Mouse (Mus musculus) liver, embryonic 11.5 days (tissue): ENCODE data around the gene Clspn. TPM values are rescaled to one million over a fixed set of nuclear protein-coding genes. Genes with fewer than 3 reads are reported as not detected.

ENCODE experiments used
- ATAC-seq: fragments of 200-750 bp; cut with Nextera tagmentation; replicated peaks from 2 replicates; pipeline ENCODE4 v1.8.0; 2017; ENCODE audit warnings: moderate number of reproducible peaks, mild to moderate bottlenecking, moderate TSS enrichment, moderate library complexity; ENCODE audit not compliant: low FRiP score
- DNase-seq: peaks from one replicate; pipeline ENCODE4 v3.0.0-alpha.2; 2017; ENCODE audit warnings: low spot score
- H3K27ac ChIP-seq: fragments of 300-500 bp; sonication (generic); 2 replicates; pipeline ENCODE4 v1.5.1; 2014; ENCODE audit warnings: mild to moderate bottlenecking, low read depth, low read length, control low read depth
- H3K27me3 ChIP-seq: fragments of 300-500 bp; sonication (generic); replicated peaks from 2 replicates; pipeline ENCODE4 v1.6.1; 2014; ENCODE audit warnings: low read length, mixed read lengths; ENCODE audit not compliant: control insufficient read depth, insufficient read depth
- H3K36me3 ChIP-seq: fragments of 300-500 bp; sonication (generic); 2 replicates; pipeline ENCODE4 v1.6.1; 2014; ENCODE audit warnings: mild to moderate bottlenecking, low read length, moderate library complexity, mixed read lengths; ENCODE audit not compliant: control insufficient read depth, insufficient read depth
- H3K4me1 ChIP-seq: fragments of 300-500 bp; sonication (generic); replicated peaks from 2 replicates; pipeline ENCODE4 v1.6.1; 2014; ENCODE audit warnings: low read length, mixed read lengths; ENCODE audit not compliant: control insufficient read depth, insufficient read depth
- H3K4me2 ChIP-seq: fragments of 300-500 bp; sonication (generic); 2 replicates; pipeline ENCODE4 v1.6.1; 2014; ENCODE audit warnings: mild to moderate bottlenecking, control low read depth, moderate library complexity
- H3K4me3 ChIP-seq: fragments of 300-500 bp; sonication (generic); 2 replicates; pipeline ENCODE4 v1.5.1; 2014; ENCODE audit warnings: low read depth, low read length, control low read depth
- H3K9ac ChIP-seq: fragments of 300-500 bp; sonication (generic); 2 replicates; pipeline ENCODE4 v1.6.1; 2014; ENCODE audit warnings: low read depth, low read length, control low read depth
- H3K9me3 ChIP-seq: fragments of 300-500 bp; sonication (generic); 2 replicates; pipeline ENCODE4 v1.6.1; 2016; ENCODE audit warnings: low read length, inconsistent platforms, mixed read lengths; ENCODE audit not compliant: control insufficient read depth
- WGBS: fragments of 180-500 bp; shearing (Covaris S2); extraction: QIAGEN DNeasy Blood & Tissue Kit; methylation state at CpG from one replicate; pipeline ENCODE4 v1.1.7; 2014; 5-methylcytosine and 5-hydroxymethylcytosine counted together
- polyA plus RNA-seq: library from polyadenylated mRNA; unstranded; fragments of >200 nt; fragmentation: Nextera tagmentation; extraction: Ambion mirVana; gene quantifications from 2 replicates; pipeline ENCODE4 v1.2.1, GENCODE M21; 2014

Gene Clspn
- polyA plus RNA-seq, result 43.5 and 51.6 TPM in 2 replicates

DNA sequence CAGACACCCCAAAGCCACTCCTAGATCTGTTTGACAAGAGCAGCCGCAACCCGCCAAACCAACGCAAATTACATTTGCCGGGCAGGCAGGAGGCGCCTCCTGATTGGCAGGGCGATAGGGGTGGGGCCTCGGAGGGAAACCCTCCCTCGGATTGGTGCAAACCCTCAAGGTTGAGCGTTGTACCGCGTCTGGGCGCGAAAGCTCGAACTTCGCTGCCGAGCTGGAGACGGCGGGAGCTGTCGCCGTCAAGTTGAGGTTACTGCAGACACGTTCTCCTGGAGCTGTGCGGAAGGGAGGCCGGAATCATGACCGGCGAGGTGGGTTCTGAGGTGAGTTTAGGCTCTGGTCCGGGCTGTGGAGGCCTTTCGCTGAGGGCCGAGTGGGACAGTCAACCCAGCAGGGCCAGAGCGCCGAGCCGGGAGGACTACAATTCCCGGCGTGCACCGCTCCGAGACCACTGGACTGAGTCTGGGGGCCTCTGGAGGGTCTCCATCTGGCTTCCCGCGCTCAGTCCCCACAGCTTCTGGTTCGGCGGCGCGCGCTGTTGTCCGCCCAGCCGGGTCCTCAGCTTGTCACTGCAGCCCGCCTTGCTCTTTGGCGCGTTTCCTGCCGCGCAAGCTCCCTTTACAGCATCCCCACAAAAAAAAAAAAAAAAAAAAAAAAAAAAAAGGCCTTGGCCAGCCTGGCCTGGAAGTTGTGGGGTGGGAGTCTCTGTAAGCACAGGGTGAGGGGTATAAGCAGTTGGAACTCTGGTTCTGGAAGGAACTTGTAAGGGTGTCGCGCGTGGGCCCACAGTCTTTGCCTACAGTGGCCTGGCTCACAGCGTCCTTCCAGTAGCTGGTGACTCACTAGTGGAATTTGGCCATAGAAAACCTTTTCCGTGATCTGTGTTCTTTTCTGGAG lies at the start of gene Clspn:
Clspn (plus strand) TSS at position 127 of the 903 bp plus-strand sequence.
- WGBS, result under 1% methylated on average over 54 of the region's 54 CpGs
- peak; percentile 96 for ATAC-seq

GRCm38 (mm10) chr4:126508110-126508899 lies 48.4 kb upstream of the Clspn start:
- Histone ChIP-seq H3K4me3 (no peak overlapping the region), H3K4me1 (no peaks in the 10 kb centered on the region; the same call in 1 of the 2 replicates), H3K9me3 (no peaks in the 10 kb centered on the region), H3K9ac (no peak overlapping the region), H3K27me3 (no peaks in the 10 kb centered on the region), H3K4me2 (no peak overlapping the region), H3K27ac (no peak overlapping the region), H3K36me3 (no peaks in the 10 kb centered on the region)
- ATAC-seq, result no peak
- 70% methylated on average over 14 of the region's 14 CpGs for WGBS
- no peak for DNase-seq

More for the DNA sequence above, at the start of gene Clspn:
- H3K36me3 ChIP-seq, result peaks cover 11% of the 10 kb centered on the region; the same call in 1 of the 2 replicates
- peak within 1 kb of the TSS; percentile 91 for H3K9ac ChIP-seq
- H3K4me1 ChIP-seq, result peaks cover 12% of the 10 kb centered on the region
- peak; percentile 92 for DNase-seq
- H3K4me3 ChIP-seq, result peak within 1 kb of the TSS; percentile 90
- 0 out of 2 replicates have a peak, but pooled peaks cover under 1% of the 10 kb centered on the region for H3K27me3 ChIP-seq
- H3K27ac ChIP-seq, result peak within 1 kb of the TSS; percentile 79
- H3K4me2 ChIP-seq, result peak within 1 kb of the TSS; percentile 86
- H3K9me3 ChIP-seq, result no peaks in the 10 kb centered on the region

DNA sequence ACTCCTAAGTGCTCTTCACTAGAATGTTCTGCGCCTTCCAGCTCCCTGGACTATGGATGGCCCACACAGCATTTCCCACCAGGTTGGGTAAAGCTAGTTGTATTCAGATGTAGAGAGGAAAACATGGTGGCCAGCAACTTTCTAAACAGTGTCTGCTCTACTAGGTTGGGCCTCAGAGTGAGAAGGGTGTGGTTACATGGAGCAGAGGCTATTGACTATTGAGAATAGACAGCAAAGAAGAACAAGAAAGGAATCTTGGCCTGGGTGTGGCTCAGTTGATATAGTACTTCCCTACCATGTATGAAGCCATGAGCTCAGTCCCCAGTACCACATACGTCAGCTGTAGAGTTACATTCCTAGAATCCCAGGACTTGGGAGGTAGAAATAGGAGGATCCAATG lies 47.7 kb upstream of the Clspn start:
- 85% methylated on average over 2 of the region's 2 CpGs for WGBS
- H3K9ac ChIP-seq, result no peak overlapping the region
- H3K36me3 ChIP-seq, result no peaks in the 10 kb centered on the region
- ATAC-seq (no peak), DNase-seq (no peak)
- H3K4me3 ChIP-seq, result no peak overlapping the region
- H3K4me2 ChIP-seq, result no peak overlapping the region
- H3K27me3 ChIP-seq, result no peaks in the 10 kb centered on the region
- H3K9me3 ChIP-seq, result no peaks in the 10 kb centered on the region
- no peak overlapping the region for H3K27ac ChIP-seq
- H3K4me1 ChIP-seq, result no peaks in the 10 kb centered on the region; the same call in 1 of the 2 replicates

DNA sequence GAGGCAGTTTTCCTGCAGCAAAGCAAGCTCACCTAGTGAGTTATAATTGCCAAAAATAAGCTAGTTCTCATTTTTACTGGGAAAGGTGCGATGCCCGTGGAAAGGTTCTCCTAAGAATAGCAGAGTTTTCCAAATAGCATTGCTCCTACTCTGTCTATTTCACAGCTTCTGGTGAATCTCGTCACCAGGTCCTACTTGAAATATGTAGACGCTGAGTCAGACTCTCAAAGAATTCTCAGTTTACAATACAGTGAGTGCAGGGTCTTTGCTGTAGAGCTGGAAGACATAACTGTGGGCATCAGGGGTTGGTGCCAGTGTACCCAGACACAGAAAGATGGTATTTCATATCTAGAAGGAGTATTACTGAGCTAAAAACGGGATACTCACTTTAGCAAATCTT lies 45.7 kb upstream of the Clspn start:
- H3K4me2 ChIP-seq, result no peak overlapping the region
- no peaks in the 10 kb centered on the region for H3K36me3 ChIP-seq
- 82% methylated on average over 5 of the region's 5 CpGs for WGBS
- no peaks in the 10 kb centered on the region; the same call in 1 of the 2 replicates for H3K4me1 ChIP-seq
- H3K9ac ChIP-seq, result no peak overlapping the region
- no peaks in the 10 kb centered on the region for H3K9me3 ChIP-seq
- H3K27ac ChIP-seq, result no peak overlapping the region
- no peak for ATAC-seq
- H3K27me3 ChIP-seq, result no peaks in the 10 kb centered on the region
- H3K4me3 ChIP-seq, result no peak overlapping the region
- no peak for DNase-seq

DNA sequence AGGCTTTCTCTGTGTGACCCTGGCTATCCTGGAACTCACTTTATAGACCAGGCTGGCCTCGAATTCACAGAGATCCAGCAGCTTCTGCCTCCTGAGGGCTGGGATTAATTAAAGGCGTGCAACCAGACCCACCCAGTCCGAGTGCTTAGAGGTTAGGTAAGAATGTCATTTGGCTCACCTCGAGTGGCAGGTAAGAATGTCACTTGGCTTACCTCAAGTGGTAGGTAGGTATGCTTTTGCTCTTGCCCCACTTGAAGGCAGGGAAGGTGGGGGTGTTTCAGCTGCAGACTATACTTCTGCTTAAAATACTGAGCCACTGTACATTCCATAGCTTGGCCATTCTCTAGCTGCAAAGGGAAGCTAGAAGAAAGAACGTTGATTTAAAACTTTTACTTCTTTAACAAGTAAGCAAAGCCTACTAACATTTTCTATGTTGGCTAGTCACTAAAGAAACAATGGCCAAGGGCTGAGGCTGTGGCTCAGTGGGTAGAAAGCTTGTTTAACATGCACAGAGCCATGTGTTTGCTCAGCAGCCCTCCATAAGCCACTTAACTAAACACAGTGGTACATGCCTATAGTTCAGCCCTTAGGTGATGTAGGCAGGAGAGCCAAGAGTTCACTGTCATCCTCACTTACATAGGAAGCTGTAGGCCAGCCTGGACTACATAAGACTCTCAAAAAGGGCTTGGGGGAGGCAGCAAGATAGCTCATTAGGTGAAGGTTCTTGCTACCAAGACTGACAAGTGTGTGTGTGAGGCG lies 44.2 kb upstream of the Clspn start:
- DNase-seq, result no peak
- H3K9me3 ChIP-seq, result no peaks in the 10 kb centered on the region
- H3K4me3 ChIP-seq, result no peak overlapping the region
- no peaks in the 10 kb centered on the region for H3K27me3 ChIP-seq
- no peaks in the 10 kb centered on the region; the same call in 1 of the 2 replicates for H3K4me1 ChIP-seq
- no peak overlapping the region for H3K4me2 ChIP-seq
- H3K27ac ChIP-seq, result no peak overlapping the region
- no peaks in the 10 kb centered on the region for H3K36me3 ChIP-seq
- H3K9ac ChIP-seq, result no peak overlapping the region
- WGBS, result 78% methylated on average over 6 of the region's 6 CpGs
- ATAC-seq, result no peak

GRCm38 (mm10) chr4:126526164-126526563 lies 30.6 kb upstream of the Clspn start:
- DNase-seq, result no peak
- Histone ChIP-seq H3K4me2 (no peak overlapping the region), H3K27me3 (no peaks in the 10 kb centered on the region), H3K4me3 (no peak overlapping the region), H3K9me3 (no peaks in the 10 kb centered on the region), H3K4me1 (no peaks in the 10 kb centered on the region), H3K9ac (no peak overlapping the region), H3K27ac (no peak overlapping the region), H3K36me3 (no peaks in the 10 kb centered on the region)
- 79% methylated on average over 3 of the region's 3 CpGs for WGBS
- no peak for ATAC-seq

DNA sequence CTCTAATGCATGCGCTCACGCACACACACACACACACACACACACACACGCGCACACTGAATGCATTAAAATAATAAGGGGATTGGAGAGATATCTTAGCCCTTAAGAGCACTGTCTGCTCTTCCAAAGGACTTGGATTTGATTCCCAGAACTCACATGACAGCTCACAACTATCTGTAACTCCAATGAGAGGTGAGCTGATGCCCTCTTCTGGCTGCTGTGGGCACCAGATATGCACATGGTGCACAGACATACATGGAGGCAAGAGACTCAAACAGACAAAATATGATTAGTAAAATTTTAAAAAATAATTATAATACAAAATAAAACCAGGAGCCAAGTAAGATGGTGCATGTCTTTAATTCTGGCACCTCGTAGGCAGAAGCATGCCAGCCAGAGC lies 29.9 kb upstream of the Clspn start:
- Histone ChIP-seq H3K27me3 (no peaks in the 10 kb centered on the region), H3K27ac (no peak overlapping the region), H3K9ac (no peak overlapping the region), H3K4me1 (no peaks in the 10 kb centered on the region), H3K4me2 (no peak overlapping the region), H3K9me3 (no peaks in the 10 kb centered on the region), H3K36me3 (no peaks in the 10 kb centered on the region), H3K4me3 (no peak overlapping the region)
- no peak for ATAC-seq
- no peak for DNase-seq
- WGBS, result 90% methylated on average over 5 of the region's 5 CpGs

DNA sequence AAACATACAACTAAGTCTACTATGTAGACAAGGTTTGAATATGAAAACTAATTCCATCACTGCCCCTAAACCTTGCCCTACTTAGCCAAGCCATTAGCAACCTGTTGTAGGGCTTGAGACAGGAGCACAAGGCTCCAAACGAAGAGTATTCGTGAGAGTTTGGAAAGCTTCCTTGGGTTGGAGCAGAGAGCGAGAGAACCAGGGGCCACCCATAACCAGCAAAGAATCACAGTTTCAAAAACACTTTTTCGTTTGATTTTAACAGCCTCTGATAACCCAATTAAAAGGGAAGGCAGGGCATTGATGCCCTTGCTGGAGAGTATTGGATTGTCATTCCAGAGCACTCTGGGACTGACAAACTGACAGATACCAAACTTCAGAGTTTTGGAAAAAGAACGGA lies 24.4 kb upstream of the Clspn start:
- no peak overlapping the region for H3K27ac ChIP-seq
- H3K9ac ChIP-seq, result no peak overlapping the region
- DNase-seq (no peak), ATAC-seq (no peak)
- no peaks in the 10 kb centered on the region for H3K36me3 ChIP-seq
- peak overlapping the region; percentile 88 for H3K4me3 ChIP-seq
- peak overlapping the region; percentile 93 for H3K4me2 ChIP-seq
- 50% methylated on average over 5 of the region's 5 CpGs for WGBS
- H3K4me1 ChIP-seq, result no peaks in the 10 kb centered on the region
- H3K27me3 ChIP-seq, result peaks cover 23% of the 10 kb centered on the region
- no peaks in the 10 kb centered on the region for H3K9me3 ChIP-seq
